18 mouse cellular contexts compared by ENCODE assay signal in the genomic region with DNA sequence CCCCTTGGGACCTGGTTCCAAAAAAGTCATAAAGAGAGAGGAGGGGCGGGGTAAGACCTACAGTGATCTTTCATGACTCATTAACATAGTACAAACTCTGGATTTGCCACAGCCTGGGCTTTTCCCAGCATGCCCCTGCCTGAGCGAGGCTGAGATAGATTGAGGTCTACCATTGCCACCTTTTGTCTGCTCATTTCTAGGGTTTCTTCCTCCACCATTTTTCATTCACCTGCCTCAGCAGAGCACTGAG. TPM values are rescaled to one million over a fixed set of nuclear protein-coding genes. Genes with fewer than 3 reads are reported as not detected.
DNase-seq lines count a peak whose midpoint lies in the region; ATAC-seq lines count a peak whose summit lies in the region.
"Had no signal": no experiment of that assay in that cellular context is flagged by ENCODE, and none has a peak within 500 bp of the region (broad histone marks: within the 10 kb centered on the region; RNA-seq: fewer than 3 reads in every experiment).

No protein-coding gene starts in this region.

- no peaks in the 10 kb centered on the region for H3K27me3 ChIP-seq in forebrain, embryonic 13.5 days
- no peaks in the 10 kb centered on the region for H3K27me3 ChIP-seq in forebrain, embryonic 11.5 days (ENCODE audit: control insufficient read depth, insufficient read depth, low read length)
- no peaks in the 10 kb centered on the region for H3K27me3 ChIP-seq in limb, embryonic 12.5 days
- no peaks in the 10 kb centered on the region for H3K27me3 ChIP-seq in limb, embryonic 10.5 days (ENCODE audit: low read depth, poor library complexity, severe bottlenecking)
- no peaks in the 10 kb centered on the region for H3K27me3 ChIP-seq in midbrain, embryonic 13.5 days
- H3K27me3 ChIP-seq in midbrain, embryonic 14.5 days (ENCODE audit: control insufficient read depth, insufficient read depth, low read length), result no peaks in the 10 kb centered on the region
- H3K27me3 ChIP-seq: embryonic facial prominence, embryonic 15.5 days; hindbrain, embryonic 12.5 days had no signal

- no peak overlapping the region for H3K9ac ChIP-seq in forebrain, embryonic 13.5 days
- H3K9ac ChIP-seq in forebrain, embryonic 11.5 days (ENCODE audit: low read length), result no peak overlapping the region
- no peak overlapping the region for H3K9ac ChIP-seq in limb, embryonic 12.5 days (replicated peaks)
- no peak overlapping the region for H3K9ac ChIP-seq in midbrain, embryonic 13.5 days (replicated peaks)
- no peak overlapping the region for H3K9ac ChIP-seq in midbrain, embryonic 14.5 days (replicated peaks; ENCODE audit: low read length)
- H3K9ac ChIP-seq: embryonic facial prominence, embryonic 15.5 days; hindbrain, embryonic 12.5 days had no signal

- peak overlapping the region; percentile 60; the same call in 1 of the 2 replicates for H3K27ac ChIP-seq in forebrain, embryonic 13.5 days
- no peak overlapping the region for H3K27ac ChIP-seq in forebrain, embryonic 11.5 days (ENCODE audit: low read depth, low read length)
- 0 out of 2 replicates have a peak overlapping the region, but pooled peaks have one; percentile 7 for H3K27ac ChIP-seq in limb, embryonic 12.5 days
- no peak overlapping the region for H3K27ac ChIP-seq in limb, embryonic 10.5 days
- H3K27ac ChIP-seq in midbrain, embryonic 13.5 days, result peak overlapping the region; percentile 62; the same call in 1 of the 2 replicates
- H3K27ac ChIP-seq in midbrain, embryonic 14.5 days (replicated peaks; ENCODE audit: low read depth, low read length), result no peak overlapping the region
- H3K27ac ChIP-seq: embryonic facial prominence, embryonic 15.5 days; hindbrain, embryonic 12.5 days had no signal

- no peak for ATAC-seq in forebrain, embryonic 13.5 days
- no peak for ATAC-seq in forebrain, embryonic 11.5 days (replicated peaks; ENCODE audit: low FRiP score)
- ATAC-seq in limb, embryonic 12.5 days (ENCODE audit: insufficient number of reproducible peaks, insufficient read depth, low FRiP score, low TSS enrichment, low read depth), result no peak
- ATAC-seq in midbrain, embryonic 13.5 days, result no peak
- ATAC-seq in midbrain, embryonic 14.5 days (ENCODE audit: low FRiP score, low TSS enrichment), result no peak
- ATAC-seq: inflammation-experienced regulatory T-cells, adult 6 months had no signal

- 90% methylated on average over 2 of the region's 2 CpGs for WGBS in forebrain, embryonic 13.5 days
- WGBS in forebrain, embryonic 11.5 days, result 83% methylated on average over 2 of the region's 2 CpGs
- WGBS in limb, embryonic 12.5 days, result 90% methylated on average over 2 of the region's 2 CpGs
- 90% methylated on average over 2 of the region's 2 CpGs for WGBS in limb, embryonic 10.5 days
- 94% methylated on average over 2 of the region's 2 CpGs for WGBS in midbrain, embryonic 13.5 days
- WGBS in midbrain, embryonic 14.5 days, result 82% methylated on average over 2 of the region's 2 CpGs

- peaks cover 20% of the 10 kb centered on the region for H3K4me1 ChIP-seq in forebrain, embryonic 13.5 days
- no peaks in the 10 kb centered on the region for H3K4me1 ChIP-seq in forebrain, embryonic 11.5 days (replicated peaks; ENCODE audit: control insufficient read depth, insufficient read depth, low read length)
- no peaks in the 10 kb centered on the region for H3K4me1 ChIP-seq in limb, embryonic 12.5 days (replicated peaks)
- H3K4me1 ChIP-seq in limb, embryonic 10.5 days, result peaks cover 9% of the 10 kb centered on the region; the same call in 1 of the 2 replicates
- peaks cover 13% of the 10 kb centered on the region; the same call in 1 of the 2 replicates for H3K4me1 ChIP-seq in midbrain, embryonic 13.5 days (replicated peaks)
- H3K4me1 ChIP-seq in midbrain, embryonic 14.5 days (ENCODE audit: control insufficient read depth, insufficient read depth, low read length), result no peaks in the 10 kb centered on the region
- H3K4me1 ChIP-seq: hindbrain, embryonic 12.5 days had no signal

- no peaks in the 10 kb centered on the region for H3K36me3 ChIP-seq in forebrain, embryonic 13.5 days (ENCODE audit: poor library complexity, severe bottlenecking)
- no peaks in the 10 kb centered on the region for H3K36me3 ChIP-seq in forebrain, embryonic 11.5 days (ENCODE audit: control insufficient read depth, insufficient read depth, low read length)
- H3K36me3 ChIP-seq in limb, embryonic 12.5 days, result no peaks in the 10 kb centered on the region
- H3K36me3 ChIP-seq in limb, embryonic 10.5 days, result no peaks in the 10 kb centered on the region
- no peaks in the 10 kb centered on the region for H3K36me3 ChIP-seq in midbrain, embryonic 13.5 days
- no peaks in the 10 kb centered on the region for H3K36me3 ChIP-seq in midbrain, embryonic 14.5 days (ENCODE audit: control insufficient read depth, insufficient read depth, low read length)
- H3K36me3 ChIP-seq: embryonic facial prominence, embryonic 15.5 days; hindbrain, embryonic 12.5 days had no signal

- no peaks in the 10 kb centered on the region for H3K9me3 ChIP-seq in forebrain, embryonic 13.5 days (replicated peaks)
- no peaks in the 10 kb centered on the region for H3K9me3 ChIP-seq in forebrain, embryonic 11.5 days (ENCODE audit: control insufficient read depth, low read length)
- no peaks in the 10 kb centered on the region for H3K9me3 ChIP-seq in limb, embryonic 12.5 days
- H3K9me3 ChIP-seq in limb, embryonic 10.5 days (replicated peaks), result no peaks in the 10 kb centered on the region
- H3K9me3 ChIP-seq in midbrain, embryonic 13.5 days, result no peaks in the 10 kb centered on the region
- no peaks in the 10 kb centered on the region for H3K9me3 ChIP-seq in midbrain, embryonic 14.5 days (ENCODE audit: control insufficient read depth, low read length)
- H3K9me3 ChIP-seq: embryonic facial prominence, embryonic 15.5 days; hindbrain, embryonic 12.5 days had no signal

- H3K4me3 ChIP-seq in forebrain, embryonic 13.5 days, result no peak overlapping the region
- no peak overlapping the region for H3K4me3 ChIP-seq in forebrain, embryonic 11.5 days (ENCODE audit: low read depth, low read length)
- no peak overlapping the region for H3K4me3 ChIP-seq in limb, embryonic 12.5 days (replicated peaks)
- no peak overlapping the region for H3K4me3 ChIP-seq in limb, embryonic 10.5 days
- no peak overlapping the region for H3K4me3 ChIP-seq in midbrain, embryonic 13.5 days (replicated peaks)
- H3K4me3 ChIP-seq in midbrain, embryonic 14.5 days (replicated peaks; ENCODE audit: low read depth, low read length), result no peak overlapping the region
- H3K4me3 ChIP-seq: embryonic facial prominence, embryonic 15.5 days; erythroblast, embryonic 14.5 days; hindbrain, embryonic 12.5 days had no signal

- H3K4me2 ChIP-seq in forebrain, embryonic 13.5 days, result no peak overlapping the region
- no peak overlapping the region for H3K4me2 ChIP-seq in forebrain, embryonic 11.5 days (ENCODE audit: low read depth, low read length, severe bottlenecking)
- no peak overlapping the region for H3K4me2 ChIP-seq in limb, embryonic 12.5 days
- H3K4me2 ChIP-seq in midbrain, embryonic 13.5 days (replicated peaks), result no peak overlapping the region
- no peak overlapping the region for H3K4me2 ChIP-seq in midbrain, embryonic 14.5 days (ENCODE audit: low read length)
- H3K4me2 ChIP-seq: embryonic facial prominence, embryonic 15.5 days; hindbrain, embryonic 12.5 days had no signal

- DNase-seq in forebrain, embryonic 11.5 days (ENCODE audit: low spot score), result no peak
- no peak for DNase-seq in limb, embryonic 10.5 days (ENCODE audit: low spot score)
- DNase-seq in midbrain, embryonic 14.5 days, result no peak
- no peak for DNase-seq in retina, postnatal 1 day
- DNase-seq: adrenal gland, adult 2 months; adrenal gland, postnatal 25 days; cerebellum, adult 18-20 months; cerebellum, adult 9-11 months; cerebellum, postnatal 36 days; heart, postnatal 10 days; heart, postnatal 4 days had no signal

RNA-seq across cellular contexts. Expression of a gene that starts 55.7 kb away (rescaled TPM):
- polyA plus RNA-seq in forebrain, embryonic 13.5 days (2015; fragmentation: Nextera tagmentation; extraction: Ambion mirVana), result 0.88 and 1.2 TPM in 2 replicates
- polyA plus RNA-seq in forebrain, embryonic 11.5 days (2014; fragmentation: Nextera tagmentation; extraction: Ambion mirVana), result 0.28 TPM in 1 of 2 replicates, not detected in the other
- 0.32 and 1.3 TPM in 2 replicates for polyA plus RNA-seq in limb, embryonic 12.5 days (2016; fragmentation: Nextera tagmentation; extraction: Ambion mirVana)
- 0.23 and 0.31 TPM in 2 replicates for polyA plus RNA-seq in limb, embryonic 10.5 days (2016; fragmentation: Nextera tagmentation; extraction: Ambion mirVana)
- polyA plus RNA-seq in midbrain, embryonic 13.5 days (2015; fragmentation: Nextera tagmentation; extraction: Ambion mirVana), result 0.28 and 0.54 TPM in 2 replicates
- polyA plus RNA-seq in midbrain, embryonic 14.5 days (2014; fragmentation: Nextera tagmentation; extraction: Ambion mirVana), result 0.34 and 0.54 TPM in 2 replicates
- polyA plus RNA-seq: adrenal gland, adult 2 months; erythroblast, embryonic 14.5 days had no signal

Comparison
In these comparisons a context has a peak if more than half of its experiments do, and no peak if none do; other contexts are left out.
1. H3K27ac ChIP-seq: peak in forebrain, embryonic 13.5 days (single experiment), limb, embryonic 12.5 days (single experiment) and midbrain, embryonic 13.5 days (single experiment); none in forebrain, embryonic 11.5 days (single experiment), limb, embryonic 10.5 days (single experiment) and midbrain, embryonic 14.5 days (single experiment).